In genomic region chr7:25422286-25422841, GRCm38 (mm10) we compare ENCODE assay signal across 18 mouse cellular contexts. TPM values are rescaled to one million over a fixed set of nuclear protein-coding genes. Genes with fewer than 3 reads are reported as not detected.
DNase-seq lines count a peak whose midpoint lies in the region.
"Had no signal": no experiment of that assay in that cellular context is flagged by ENCODE, and none has a peak within 500 bp of the region (broad histone marks: within the 10 kb centered on the region; RNA-seq: fewer than 3 reads in every experiment).

No protein-coding gene starts in this region.

- peak; percentile 29 for DNase-seq in adrenal gland, postnatal 10 days
- DNase-seq in adrenal gland, postnatal 4 days (ENCODE audit: low spot score in 2 of 2) = no peak
- peak; percentile 23 to 40 for DNase-seq in cerebellum, postnatal 25 days
- no peak for DNase-seq in cerebellum, postnatal 4 days (ENCODE audit: low spot score in 2 of 2)
- DNase-seq in layer of hippocampus, postnatal 10 days (ENCODE audit: low spot score in 2 of 2) = peak; percentile 27 to 34
- no peak for DNase-seq in layer of hippocampus, adult 9-10 months (ENCODE audit: low spot score)
- peak; percentile 38 to 42 for DNase-seq in right cerebral cortex, postnatal 10 days (ENCODE audit: low spot score in 2 of 2)
- no peak for DNase-seq in right cerebral cortex, postnatal 36 days (ENCODE audit: low spot score in 2 of 2)
- DNase-seq: embryo, embryonic 11 days; kidney, adult 9 months; kidney, postnatal 36 days; liver, embryonic 13.5 days; right cerebral cortex, postnatal 14 days had no signal

RNA-seq across cellular contexts. Expression of gene Cxcl17, which starts 9.7 kb away (rescaled TPM):
- total RNA-seq in adrenal gland, postnatal 10 days (2021) = not detected
- not detected for total RNA-seq in adrenal gland, postnatal 4 days (2021)
- total RNA-seq in layer of hippocampus, postnatal 10 days (2021) = not detected
- total RNA-seq: gastrocnemius, adult 18-20 months; heart, postnatal 25 days; layer of hippocampus, postnatal 25 days; left cerebral cortex, postnatal 36 days; megakaryocyte, adult 5-6 weeks had no signal

RNA-seq across cellular contexts. Expression of gene Lipe, which starts 23.9 kb away (rescaled TPM):
- total RNA-seq in adrenal gland, postnatal 10 days (2021) = 100 to 1,000 TPM; 391 to 441 TPM
- total RNA-seq in adrenal gland, postnatal 4 days (2021) = 100 to 1,000 TPM; 139 to 178 TPM
- total RNA-seq in layer of hippocampus, postnatal 10 days (2021) = 1 to 10 TPM; 5.5 to 6.8 TPM

RNA-seq across cellular contexts. Expression of gene Cnfn, which starts 52.8 kb away (rescaled TPM):
- not detected for total RNA-seq in adrenal gland, postnatal 10 days (2021)
- total RNA-seq in adrenal gland, postnatal 4 days (2021) = not detected
- total RNA-seq in layer of hippocampus, postnatal 10 days (2021) = not detected
- total RNA-seq: gastrocnemius, adult 18-20 months; heart, postnatal 25 days; layer of hippocampus, postnatal 25 days; left cerebral cortex, postnatal 36 days; megakaryocyte, adult 5-6 weeks had no signal

RNA-seq across cellular contexts. Expression of gene Ceacam1, which starts 55.0 kb away (rescaled TPM):
- 10 to 100 TPM; 16.0 to 21.7 TPM for total RNA-seq in adrenal gland, postnatal 10 days (2021)
- 10 to 100 TPM; 14.9 to 21.4 TPM for total RNA-seq in adrenal gland, postnatal 4 days (2021)
- total RNA-seq in layer of hippocampus, postnatal 10 days (2021) = 1 to 10 TPM; 2.1 to 2.4 TPM

Comparison
In these comparisons a context has a peak if more than half of its experiments do, and no peak if none do; other contexts are left out.
1. DNase-seq: peak in adrenal gland, postnatal 10 days (single experiment), cerebellum, postnatal 25 days (2 of 2), layer of hippocampus, postnatal 10 days (2 of 2) and right cerebral cortex, postnatal 10 days (2 of 2); none in adrenal gland, postnatal 4 days (0 of 2), cerebellum, postnatal 4 days (0 of 2), layer of hippocampus, adult 9-10 months (single experiment) and right cerebral cortex, postnatal 36 days (0 of 2).
2. RNA of gene Lipe, which starts 23.9 kb away (total RNA-seq): 391 to 441 TPM in adrenal gland, postnatal 10 days and 139 to 178 TPM in adrenal gland, postnatal 4 days; 5.5 to 6.8 TPM in layer of hippocampus, postnatal 10 days; every median in the first group is over 10 times any median in the second.